Mouse (Mus musculus) G1E (cell line): ENCODE data around the gene Gas1. TPM values are rescaled to one million over a fixed set of nuclear protein-coding genes. Genes with fewer than 3 reads are reported as not detected.

ENCODE experiments used
- ATAC-seq: 2 replicates; pipeline ENCODE4 v1.8.0; 2016; ENCODE audit warnings: mild to moderate bottlenecking; ENCODE audit not compliant: insufficient number of reproducible peaks, poor library complexity, low FRiP score, severe bottlenecking; ENCODE audit errors: extremely low read depth
- DNase-seq: peaks from one replicate; pipeline ENCODE4 v3.0.0; 2012; ENCODE audit warnings: low spot score
- H3K27me3 ChIP-seq: 2 replicates; pipeline ENCODE4 v1.6.1; 2012; ENCODE audit warnings: mild to moderate bottlenecking, low read length, inconsistent platforms; ENCODE audit not compliant: insufficient read depth
- H3K36me3 ChIP-seq: replicated peaks from 2 replicates; pipeline ENCODE3; 2012; ENCODE audit warnings: mild to moderate bottlenecking, inconsistent platforms
- H3K4me1 ChIP-seq: 2 replicates; pipeline ENCODE4 v1.6.1; 2012; ENCODE audit warnings: low read depth, low read length, inconsistent platforms, mixed read lengths; ENCODE audit not compliant: insufficient read depth
- H3K4me3 ChIP-seq: 2 replicates; pipeline ENCODE4 v1.5.1; 2012; ENCODE audit warnings: low read depth, mild to moderate bottlenecking, inconsistent platforms, low read length, moderate library complexity, mixed read lengths
- H3K9me3 ChIP-seq: replicated peaks from 2 replicates; pipeline ENCODE4 v1.6.1; 2012; ENCODE audit warnings: inconsistent platforms
- CTCF ChIP-seq: IDR thresholded peaks from 2 replicates; pipeline ENCODE4 v1.5.1; 2012; ENCODE audit warnings: low read depth, low read length, inconsistent platforms, mixed read lengths
- GATA1 ChIP-seq: IDR thresholded peaks from 2 replicates; pipeline ENCODE4 v1.6.1; 2012; ENCODE audit warnings: borderline replicate concordance, low read length, inconsistent platforms, mixed read lengths
- GATA2 ChIP-seq: IDR thresholded peaks from 2 replicates; pipeline ENCODE4 v1.6.1; 2012; ENCODE audit warnings: low read depth, low read length, inconsistent platforms, borderline replicate concordance
- POLR2AphosphoS5 ChIP-seq: IDR thresholded peaks from 2 replicates; pipeline ENCODE4 v1.6.1; 2012; ENCODE audit warnings: low read depth, low read length, inconsistent platforms; ENCODE audit not compliant: insufficient replicate concordance
- TAL1 ChIP-seq: conservative IDR thresholded peaks from 2 replicates; pipeline ENCODE4 v1.6.1; 2012; ENCODE audit warnings: low read depth, low read length, inconsistent platforms, mixed read lengths
- polyA plus RNA-seq: library from polyadenylated mRNA; stranded (reverse); fragments of >175 nt; gene quantifications from 2 replicates; pipeline ENCODE4 v1.2.3, GENCODE M21; 2012
- total RNA-seq, 2 experiments: library from RNA; stranded (forward) in 1 of 2; stranded (reverse) in 1 of 2; fragments of 200-1000 nt in 1 of 2; fragments of >200 nt in 1 of 2; fragmentation: Nextera tagmentation in 1 of 2; gene quantifications; 2 replicates each; pipeline ENCODE4 v1.2.3; 2014 to 2017

Gene Gas1
- total and polyA plus RNA-seq, 3 experiments: not detected

DNA sequence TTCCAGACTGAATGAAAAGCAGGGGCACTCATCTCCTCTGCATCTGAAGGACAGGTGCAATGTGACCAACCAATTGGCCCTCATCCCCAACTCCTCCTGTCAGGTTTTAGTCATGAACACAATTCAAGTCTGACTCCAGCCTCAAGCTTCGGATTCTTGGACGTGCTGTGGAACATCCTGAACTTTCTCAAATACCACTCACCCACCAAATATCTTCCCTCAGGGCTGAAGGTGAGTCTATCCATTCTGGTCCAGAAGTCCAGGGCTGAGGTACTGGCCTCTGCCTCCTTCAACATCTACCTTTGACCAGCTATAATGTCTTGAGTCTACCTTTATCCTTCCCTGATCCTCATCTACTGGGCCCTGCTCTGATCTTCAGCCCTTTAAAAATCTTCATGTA, 8.1 kb downstream of the Gas1 start:
- ATAC-seq: no peak
- H3K9me3 ChIP-seq: peaks cover 44% of the 10 kb centered on the region

DNA sequence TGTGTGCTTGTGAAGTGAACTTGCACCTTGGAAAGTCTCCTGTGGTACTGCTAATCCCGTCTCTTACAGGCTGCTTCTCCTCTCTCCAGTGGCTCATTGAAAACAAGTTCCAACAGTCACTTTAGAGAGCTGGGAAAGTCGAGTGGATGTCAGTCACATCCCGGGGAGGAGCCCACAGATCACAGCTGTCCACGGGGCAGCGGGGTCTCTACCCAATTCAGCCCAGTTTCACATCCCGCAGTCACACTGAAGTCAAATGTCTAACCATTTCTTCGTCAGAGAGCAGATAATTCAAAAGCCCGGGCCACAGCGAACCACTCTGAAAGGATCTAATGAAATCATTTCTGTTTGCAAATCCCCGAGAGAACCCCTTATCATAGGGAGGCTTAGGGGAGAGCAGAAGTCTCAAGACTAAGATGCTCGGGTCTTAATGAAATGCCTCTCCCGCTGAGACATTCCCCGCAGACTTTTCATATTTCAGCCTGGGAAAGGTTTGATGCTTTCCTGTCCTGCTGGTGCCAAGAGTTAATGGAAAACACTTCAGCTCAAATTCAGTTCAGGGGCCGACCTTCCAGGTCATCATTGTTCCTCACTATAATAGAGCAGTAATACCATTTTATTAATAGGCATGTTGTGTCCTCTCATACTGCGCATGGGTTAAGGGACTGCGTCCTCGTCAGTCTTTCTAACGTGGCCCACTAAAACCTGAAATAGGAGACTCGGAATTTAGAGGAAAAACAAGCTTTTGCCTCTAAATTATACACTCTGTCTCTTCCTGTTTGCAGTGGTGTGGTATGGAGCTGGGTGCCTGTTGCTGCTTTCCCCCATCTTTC, 20.7 kb downstream of the Gas1 start:
- Histone ChIP-seq H3K27me3 (no peaks in the 10 kb centered on the region), H3K4me1 (no peaks in the 10 kb centered on the region), H3K36me3 (no peaks in the 10 kb centered on the region), H3K9me3 (peaks cover 46% of the 10 kb centered on the region), H3K4me3 (no peak overlapping the region)
- ATAC-seq: no peak
- no peak for TF ChIP-seq CTCF
- no peak for TF ChIP-seq POLR2AphosphoS5
- no peak for TF ChIP-seq TAL1
- no peak for TF ChIP-seq GATA2
- no peak for TF ChIP-seq GATA1
- no peak for DNase-seq

More for the DNA sequence above, 8.1 kb downstream of the Gas1 start:
- H3K4me1 ChIP-seq: no peaks in the 10 kb centered on the region
- no peaks in the 10 kb centered on the region for H3K36me3 ChIP-seq
- no peak for DNase-seq
- no peaks in the 10 kb centered on the region for H3K27me3 ChIP-seq
- TF ChIP-seq TAL1: no peak
- TF ChIP-seq GATA2: no peak
- no peak for TF ChIP-seq POLR2AphosphoS5
- no peak for TF ChIP-seq GATA1
- no peak for TF ChIP-seq CTCF
- no peak overlapping the region for H3K4me3 ChIP-seq

- Histone ChIP-seq H3K4me3 (no peak overlapping the region), H3K4me1 (no peaks in the 10 kb centered on the region), H3K9me3 (peaks cover 55% of the 10 kb centered on the region), H3K27me3 (no peaks in the 10 kb centered on the region), H3K36me3 (no peaks in the 10 kb centered on the region)
- DNase-seq (no peak), ATAC-seq (no peak)
- TF ChIP-seq POLR2AphosphoS5 (no peak), GATA1 (no peak), GATA2 (no peak), TAL1 (no peak), CTCF (no peak)
Observed at GRCm38 (mm10) chr13:60154170-60154569, 23.0 kb downstream of the Gas1 start.

GRCm38 (mm10) chr13:60148235-60148634, 28.9 kb downstream of the Gas1 start:
- DNase-seq (no peak), ATAC-seq (no peak)
- no peak overlapping the region for H3K4me3 ChIP-seq
- H3K4me1 ChIP-seq: no peaks in the 10 kb centered on the region
- no peaks in the 10 kb centered on the region for H3K27me3 ChIP-seq
- peaks cover 71% of the 10 kb centered on the region for H3K9me3 ChIP-seq
- no peaks in the 10 kb centered on the region for H3K36me3 ChIP-seq
- TF ChIP-seq GATA1 (no peak), CTCF (no peak)

GRCm38 (mm10) chr13:60147857-60148181, 29.3 kb downstream of the Gas1 start:
- ATAC-seq (no peak), DNase-seq (no peak)
- Histone ChIP-seq H3K4me1 (no peaks in the 10 kb centered on the region), H3K36me3 (no peaks in the 10 kb centered on the region), H3K27me3 (no peaks in the 10 kb centered on the region), H3K4me3 (no peak overlapping the region), H3K9me3 (peaks cover 71% of the 10 kb centered on the region)
- TF ChIP-seq CTCF (no peak), POLR2AphosphoS5 (no peak), GATA2 (no peak), GATA1 (no peak), TAL1 (no peak)

GRCm38 (mm10) chr13:60146994-60147856, 29.9 kb downstream of the Gas1 start:
- H3K4me3 ChIP-seq: no peak overlapping the region
- peaks cover 77% of the 10 kb centered on the region for H3K9me3 ChIP-seq
- DNase-seq (no peak), ATAC-seq (no peak)
- H3K4me1 ChIP-seq: no peaks in the 10 kb centered on the region
- TF ChIP-seq GATA2: no peak
- TF ChIP-seq POLR2AphosphoS5: no peak
- TF ChIP-seq CTCF: no peak
- TF ChIP-seq GATA1: no peak
- no peak for TF ChIP-seq TAL1
- no peaks in the 10 kb centered on the region for H3K36me3 ChIP-seq
- H3K27me3 ChIP-seq: no peaks in the 10 kb centered on the region
